Mouse (Mus musculus) liver, embryonic 11.5 days (tissue): Measurements from ENCODE around the gene Casq1. TPM values are rescaled to one million over a fixed set of nuclear protein-coding genes. Genes with fewer than 3 reads are reported as not detected.
A peak's percentile ranks its signal among the peaks of the same experiment; 100 is the strongest.

Experiments used
- ATAC-seq: fragments of 200-750 bp; cut with Nextera tagmentation; replicated peaks from 2 replicates; pipeline ENCODE4 v1.8.0; 2017; ENCODE audit warnings: moderate number of reproducible peaks, mild to moderate bottlenecking, moderate TSS enrichment, moderate library complexity; ENCODE audit not compliant: low FRiP score
- DNase-seq: peaks from one replicate; pipeline ENCODE4 v3.0.0-alpha.2; 2017; ENCODE audit warnings: low spot score
- H3K27ac ChIP-seq: fragments of 300-500 bp; sonication (generic); 2 replicates; pipeline ENCODE4 v1.5.1; 2014; ENCODE audit warnings: mild to moderate bottlenecking, low read depth, low read length, control low read depth
- H3K27me3 ChIP-seq: fragments of 300-500 bp; sonication (generic); replicated peaks from 2 replicates; pipeline ENCODE4 v1.6.1; 2014; ENCODE audit warnings: low read length, mixed read lengths; ENCODE audit not compliant: control insufficient read depth, insufficient read depth
- H3K36me3 ChIP-seq: fragments of 300-500 bp; sonication (generic); 2 replicates; pipeline ENCODE4 v1.6.1; 2014; ENCODE audit warnings: mild to moderate bottlenecking, low read length, moderate library complexity, mixed read lengths; ENCODE audit not compliant: control insufficient read depth, insufficient read depth
- H3K4me1 ChIP-seq: fragments of 300-500 bp; sonication (generic); replicated peaks from 2 replicates; pipeline ENCODE4 v1.6.1; 2014; ENCODE audit warnings: low read length, mixed read lengths; ENCODE audit not compliant: control insufficient read depth, insufficient read depth
- H3K4me2 ChIP-seq: fragments of 300-500 bp; sonication (generic); 2 replicates; pipeline ENCODE4 v1.6.1; 2014; ENCODE audit warnings: mild to moderate bottlenecking, control low read depth, moderate library complexity
- H3K4me3 ChIP-seq: fragments of 300-500 bp; sonication (generic); 2 replicates; pipeline ENCODE4 v1.5.1; 2014; ENCODE audit warnings: low read depth, low read length, control low read depth
- H3K9ac ChIP-seq: fragments of 300-500 bp; sonication (generic); 2 replicates; pipeline ENCODE4 v1.6.1; 2014; ENCODE audit warnings: low read depth, low read length, control low read depth
- H3K9me3 ChIP-seq: fragments of 300-500 bp; sonication (generic); 2 replicates; pipeline ENCODE4 v1.6.1; 2016; ENCODE audit warnings: low read length, inconsistent platforms, mixed read lengths; ENCODE audit not compliant: control insufficient read depth
- WGBS: fragments of 180-500 bp; shearing (Covaris S2); extraction: QIAGEN DNeasy Blood & Tissue Kit; methylation state at CpG from one replicate; pipeline ENCODE4 v1.1.7; 2014; 5-methylcytosine and 5-hydroxymethylcytosine counted together
- polyA plus RNA-seq: library from polyadenylated mRNA; unstranded; fragments of >200 nt; fragmentation: Nextera tagmentation; extraction: Ambion mirVana; gene quantifications from 2 replicates; pipeline ENCODE4 v1.2.1, GENCODE M21; 2014

Casq1 gene
- polyA plus RNA-seq, 1 experiment from 2014 or later = 4.1 TPM

GRCm38 (mm10) chr1:172240945-172241708 lies 21.5 kb upstream of the Casq1 start:
- Histone ChIP-seq H3K36me3 (no peaks in the 10 kb centered on the region), H3K9ac (no peak overlapping the region), H3K4me3 (no peak overlapping the region), H3K9me3 (no peaks in the 10 kb centered on the region), H3K27me3 (peaks cover 18% of the 10 kb centered on the region), H3K4me2 (no peak overlapping the region), H3K4me1 (no peaks in the 10 kb centered on the region), H3K27ac (no peak overlapping the region)
- ATAC-seq (no peak), DNase-seq (no peak)
- 50% methylated on average over 6 of the region's 6 CpGs for WGBS

- Histone ChIP-seq H3K4me3 (no peak overlapping the region), H3K4me1 (no peaks in the 10 kb centered on the region), H3K27ac (no peak overlapping the region), H3K9ac (no peak overlapping the region), H3K36me3 (no peaks in the 10 kb centered on the region), H3K27me3 (no peaks in the 10 kb centered on the region), H3K9me3 (no peaks in the 10 kb centered on the region), H3K4me2 (no peak overlapping the region)
- WGBS = 76% methylated on average over 1 of the region's 1 CpGs
- DNase-seq = no peak
- no peak for ATAC-seq
Measured at GRCm38 (mm10) chr1:172229215-172229614, 9.5 kb upstream of the Casq1 start.

- H3K9me3 ChIP-seq = no peaks in the 10 kb centered on the region
- no peak overlapping the region for H3K9ac ChIP-seq
- H3K4me2 ChIP-seq = no peak overlapping the region
- no peak overlapping the region for H3K27ac ChIP-seq
- WGBS = 72% methylated on average over 2 of the region's 2 CpGs
- H3K4me1 ChIP-seq = no peaks in the 10 kb centered on the region
- no peaks in the 10 kb centered on the region for H3K27me3 ChIP-seq
- no peak for DNase-seq
- no peaks in the 10 kb centered on the region for H3K36me3 ChIP-seq
- no peak overlapping the region for H3K4me3 ChIP-seq
- no peak for ATAC-seq
Measured at GRCm38 (mm10) chr1:172228209-172228608, 8.5 kb upstream of the Casq1 start.

GRCm38 (mm10) chr1:172221297-172222063 lies 1.8 kb upstream of the Casq1 start:
- Histone ChIP-seq H3K9me3 (no peaks in the 10 kb centered on the region), H3K36me3 (no peaks in the 10 kb centered on the region), H3K9ac (no peak overlapping the region), H3K4me3 (no peak overlapping the region), H3K27ac (no peak overlapping the region), H3K4me2 (no peak overlapping the region), H3K4me1 (peaks cover 3% of the 10 kb centered on the region), H3K27me3 (no peaks in the 10 kb centered on the region)
- 49% methylated on average over 11 of the region's 11 CpGs for WGBS
- DNase-seq (no peak), ATAC-seq (no peak)

- H3K9me3 ChIP-seq = no peaks in the 10 kb centered on the region
- H3K27me3 ChIP-seq = no peaks in the 10 kb centered on the region
- H3K4me2 ChIP-seq = no peak overlapping the region
- no peak overlapping the region; the same call in 1 of the 2 replicates for H3K27ac ChIP-seq
- no peaks in the 10 kb centered on the region for H3K36me3 ChIP-seq
- DNase-seq = no peak
- peaks cover 3% of the 10 kb centered on the region for H3K4me1 ChIP-seq
- no peak overlapping the region for H3K4me3 ChIP-seq
- no peak overlapping the region for H3K9ac ChIP-seq
- no peak for ATAC-seq
- 62% methylated on average over 10 of the region's 10 CpGs for WGBS
Measured at GRCm38 (mm10) chr1:172220414-172220813, 746 bp upstream of the Casq1 start.

GRCm38 (mm10) chr1:172218164-172218910 lies 1.3 kb downstream of the Casq1 start:
- H3K4me2 ChIP-seq = no peak overlapping the region
- H3K27me3 ChIP-seq = no peaks in the 10 kb centered on the region
- H3K9me3 ChIP-seq = no peaks in the 10 kb centered on the region
- no peak overlapping the region for H3K27ac ChIP-seq
- no peak for DNase-seq
- no peaks in the 10 kb centered on the region for H3K36me3 ChIP-seq
- no peak for ATAC-seq
- 67% methylated on average over 15 of the region's 15 CpGs for WGBS
- no peak overlapping the region for H3K9ac ChIP-seq
- H3K4me1 ChIP-seq = peaks cover 3% of the 10 kb centered on the region
- no peak overlapping the region for H3K4me3 ChIP-seq

- H3K9ac ChIP-seq = peak overlapping the region; percentile 38; the same call in 1 of the 2 replicates
Measured at GRCm38 (mm10) chr1:172217148-172217547, 2.5 kb downstream of the Casq1 start.

GRCm38 (mm10) chr1:172214748-172215147 lies 4.9 kb downstream of the Casq1 start:
- DNase-seq (no peak), ATAC-seq (no peak)
- Histone ChIP-seq H3K27ac (no peak overlapping the region), H3K9ac (no peak overlapping the region), H3K27me3 (no peaks in the 10 kb centered on the region), H3K36me3 (no peaks in the 10 kb centered on the region), H3K9me3 (no peaks in the 10 kb centered on the region), H3K4me3 (no peak overlapping the region), H3K4me2 (no peak overlapping the region), H3K4me1 (peaks cover 3% of the 10 kb centered on the region)
- WGBS = 63% methylated on average over 3 of the region's 3 CpGs

More at GRCm38 (mm10) chr1:172217148-172217547, 2.5 kb downstream of the Casq1 start:
- Histone ChIP-seq H3K9me3 (no peaks in the 10 kb centered on the region), H3K4me1 (peaks cover 3% of the 10 kb centered on the region), H3K4me3 (peak overlapping the region; percentile 27; the same call in 1 of the 2 replicates), H3K4me2 (peak overlapping the region; percentile 55), H3K27ac (peak overlapping the region; percentile 38; the same call in 1 of the 2 replicates), H3K36me3 (no peaks in the 10 kb centered on the region), H3K27me3 (no peaks in the 10 kb centered on the region)
- peak; percentile 82 for ATAC-seq
- under 1% methylated on average over 5 of the region's 5 CpGs for WGBS
- DNase-seq = peak; percentile 92
